21 mouse cellular contexts compared by ENCODE assay signal in the genomic region with DNA sequence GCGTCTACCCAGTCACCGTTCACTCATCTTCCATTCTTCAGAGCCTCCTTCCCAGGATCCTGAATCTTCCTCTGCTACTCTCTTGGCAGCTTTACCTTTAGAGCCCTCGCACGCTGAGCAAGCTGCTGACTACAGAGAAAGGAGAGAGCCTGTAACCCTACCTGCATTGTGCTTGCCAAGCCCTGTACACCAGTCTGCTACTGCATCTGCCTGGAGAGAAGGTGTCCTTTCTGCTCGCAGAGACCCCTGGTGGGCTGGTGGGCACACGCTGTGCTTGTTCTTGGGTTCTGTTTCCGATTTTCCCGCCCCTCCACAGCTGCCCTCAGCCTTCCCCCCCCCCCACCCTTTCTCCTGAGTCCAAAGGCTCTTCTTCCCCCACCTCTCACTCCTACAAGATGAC. TPM values are rescaled to one million over a fixed set of nuclear protein-coding genes. Genes with fewer than 3 reads are reported as not detected.
A peak's percentile ranks its signal among the peaks of the same experiment; 100 is the strongest.
DNase-seq lines count a peak whose midpoint lies in the region; ATAC-seq and TF ChIP-seq lines count a peak whose summit lies in the region.
"Had no signal": no experiment of that assay in that cellular context is flagged by ENCODE, and none has a peak within 500 bp of the region (broad histone marks: within the 10 kb centered on the region; RNA-seq: fewer than 3 reads in every experiment).

No protein-coding gene starts in this region.

- peak overlapping the region; percentile 46 for H3K27ac ChIP-seq in heart, embryonic 15.5 days
- H3K27ac ChIP-seq in heart, embryonic 10.5 days = no peak overlapping the region
- H3K27ac ChIP-seq in midbrain, postnatal 0 days (ENCODE audit: low read depth, low read length) = no peak overlapping the region
- H3K27ac ChIP-seq in midbrain, embryonic 11.5 days (ENCODE audit: low read depth, low read length) = no peak overlapping the region

- peaks cover 43% of the 10 kb centered on the region for H3K4me1 ChIP-seq in heart, embryonic 15.5 days (replicated peaks)
- peaks cover 27% of the 10 kb centered on the region for H3K4me1 ChIP-seq in heart, embryonic 10.5 days
- H3K4me1 ChIP-seq in midbrain, postnatal 0 days (ENCODE audit: insufficient read depth, low read length) = peaks cover 6% of the 10 kb centered on the region; the same call in 1 of the 2 replicates
- H3K4me1 ChIP-seq in midbrain, embryonic 11.5 days (ENCODE audit: control insufficient read depth, insufficient read depth, low read length) = peaks cover 9% of the 10 kb centered on the region; the same call in 1 of the 2 replicates

- whole genome bisulfite sequencing in heart, embryonic 15.5 days = 76% methylated on average over 8 of the region's 8 CpGs
- 82% methylated on average over 8 of the region's 8 CpGs for WGBS in heart, embryonic 10.5 days
- WGBS in midbrain, postnatal 0 days = 76% methylated on average over 8 of the region's 8 CpGs
- WGBS in midbrain, embryonic 11.5 days = 74% methylated on average over 8 of the region's 8 CpGs

- no peak overlapping the region for H3K4me3 ChIP-seq in heart, embryonic 15.5 days
- no peak overlapping the region for H3K4me3 ChIP-seq in heart, embryonic 10.5 days
- no peak overlapping the region for H3K4me3 ChIP-seq in midbrain, postnatal 0 days (ENCODE audit: low read depth, low read length)
- H3K4me3 ChIP-seq in midbrain, embryonic 11.5 days (ENCODE audit: low read depth, low read length) = no peak overlapping the region

- H3K9ac ChIP-seq in heart, embryonic 15.5 days = no peak overlapping the region
- H3K9ac ChIP-seq in midbrain, postnatal 0 days (replicated peaks; ENCODE audit: low read length, poor library complexity, severe bottlenecking) = no peak overlapping the region
- no peak overlapping the region for H3K9ac ChIP-seq in midbrain, embryonic 11.5 days (ENCODE audit: low read length)
- H3K9ac ChIP-seq: liver, postnatal 0 days had no signal

- H3K27me3 ChIP-seq in heart, embryonic 15.5 days = no peaks in the 10 kb centered on the region
- H3K27me3 ChIP-seq in heart, embryonic 10.5 days (ENCODE audit: insufficient read depth, poor library complexity, severe bottlenecking) = no peaks in the 10 kb centered on the region
- no peaks in the 10 kb centered on the region for H3K27me3 ChIP-seq in midbrain, postnatal 0 days (ENCODE audit: insufficient read depth, low read length)
- no peaks in the 10 kb centered on the region for H3K27me3 ChIP-seq in midbrain, embryonic 11.5 days (ENCODE audit: control insufficient read depth, insufficient read depth, low read length)

- no peak for DNase-seq in cerebellum, postnatal 36 days
- DNase-seq in heart, embryonic 10.5 days (ENCODE audit: low spot score) = no peak
- no peak for DNase-seq in midbrain, postnatal 0 days (ENCODE audit: low spot score)
- no peak for DNase-seq in midbrain, embryonic 11.5 days (ENCODE audit: low spot score, missing footprints)
- no peak for DNase-seq in right cerebral cortex, postnatal 14 days
- no peak for DNase-seq in adrenal gland, postnatal 4 days (ENCODE audit: low spot score in 2 of 2)
- DNase-seq: adrenal gland, postnatal 14 days; cerebellum, postnatal 10 days; gastrocnemius, postnatal 36 days; kidney, adult 11 months; kidney, postnatal 36 days; left cerebral cortex, postnatal 4 days; liver, postnatal 0 days; midbrain, embryonic 14.5 days; right cerebral cortex, adult 18-20 months; thymus, postnatal 25 days had no signal

- peak; percentile 60; the same call in 1 of the 2 replicates for ATAC-seq in cerebellum, adult (ENCODE audit: insufficient number of reproducible peaks, low FRiP score, low TSS enrichment)
- no peak for ATAC-seq in heart, embryonic 15.5 days (replicated peaks; ENCODE audit: insufficient number of reproducible peaks, insufficient read depth, low FRiP score, low read depth)
- ATAC-seq in midbrain, postnatal 0 days (ENCODE audit: low FRiP score) = no peak; the same call in 1 of the 2 replicates
- no peak for ATAC-seq in midbrain, embryonic 11.5 days (ENCODE audit: low FRiP score)
- ATAC-seq: forebrain, embryonic 14.5 days; liver, postnatal 0 days had no signal

- no peaks in the 10 kb centered on the region for H3K9me3 ChIP-seq in heart, embryonic 15.5 days (replicated peaks)
- H3K9me3 ChIP-seq in heart, embryonic 10.5 days = no peaks in the 10 kb centered on the region
- H3K9me3 ChIP-seq in midbrain, postnatal 0 days (ENCODE audit: low read length) = no peaks in the 10 kb centered on the region
- peaks cover 3% of the 10 kb centered on the region; the same call in 1 of the 2 replicates for H3K9me3 ChIP-seq in midbrain, embryonic 11.5 days (ENCODE audit: control insufficient read depth, low read length)

- TF ChIP-seq CTCF in midbrain, postnatal 0 days (IDR thresholded peaks at IDR 0.05) = peak; percentile 44

- H3K36me3 ChIP-seq in heart, embryonic 15.5 days = peaks cover 35% of the 10 kb centered on the region
- H3K36me3 ChIP-seq in heart, embryonic 10.5 days = peaks cover 67% of the 10 kb centered on the region
- H3K36me3 ChIP-seq in midbrain, postnatal 0 days (ENCODE audit: insufficient read depth, low read length) = no peaks in the 10 kb centered on the region
- peaks cover 9% of the 10 kb centered on the region; the same call in 1 of the 2 replicates for H3K36me3 ChIP-seq in midbrain, embryonic 11.5 days (ENCODE audit: control insufficient read depth, insufficient read depth, low read length)

- no peak overlapping the region for H3K4me2 ChIP-seq in heart, embryonic 15.5 days
- no peak overlapping the region for H3K4me2 ChIP-seq in midbrain, postnatal 0 days (ENCODE audit: low read depth, low read length, poor library complexity, severe bottlenecking)
- no peak overlapping the region for H3K4me2 ChIP-seq in midbrain, embryonic 11.5 days

RNA-seq across cellular contexts. Expression of gene Fstl1, which starts 30.6 kb away (rescaled TPM):
- 468 and 518 TPM in 2 replicates for polyA plus RNA-seq in heart, embryonic 15.5 days (2015; fragmentation: Nextera tagmentation; extraction: Ambion mirVana)
- polyA plus RNA-seq in heart, embryonic 10.5 days (2016; fragmentation: Nextera tagmentation; extraction: Ambion mirVana) = 312 and 372 TPM in 2 replicates
- 51.6 and 72.1 TPM in 2 replicates for total RNA-seq in midbrain, postnatal 0 days (2014; rRNA removed)
- polyA plus RNA-seq in midbrain, postnatal 0 days (2015; fragmentation: Nextera tagmentation; extraction: Ambion mirVana) = 56.3 and 58.8 TPM in 2 replicates
- polyA plus RNA-seq in midbrain, embryonic 11.5 days (2014; fragmentation: Nextera tagmentation; extraction: Ambion mirVana) = 199 and 211 TPM in 2 replicates
- total RNA-seq in adrenal gland, postnatal 4 days (2021) = 100 to 1,000 TPM; 242 to 304 TPM

RNA-seq across cellular contexts. Expression of gene Gm36028, which starts 53.7 kb away (rescaled TPM):
- 4.9 and 6.3 TPM in 2 replicates for polyA plus RNA-seq in heart, embryonic 15.5 days (2015; fragmentation: Nextera tagmentation; extraction: Ambion mirVana)
- polyA plus RNA-seq in heart, embryonic 10.5 days (2016; fragmentation: Nextera tagmentation; extraction: Ambion mirVana) = 0.88 and 1.0 TPM in 2 replicates
- not detected in 2 replicates for total RNA-seq in midbrain, postnatal 0 days (2014; rRNA removed)
- 0.19 TPM in 1 of 2 replicates, not detected in the other for polyA plus RNA-seq in midbrain, postnatal 0 days (2015; fragmentation: Nextera tagmentation; extraction: Ambion mirVana)
- polyA plus RNA-seq in midbrain, embryonic 11.5 days (2014; fragmentation: Nextera tagmentation; extraction: Ambion mirVana) = 0.12 and 0.15 TPM in 2 replicates
- total RNA-seq in adrenal gland, postnatal 4 days (2021) = under 1 TPM; 0.25 to 0.28 TPM
- total RNA-seq: gastrocnemius, postnatal 36 days; layer of hippocampus, postnatal 10 days; left cerebral cortex, postnatal 4 days had no signal
- polyA plus RNA-seq: liver, postnatal 0 days; spleen, adult 2 months had no signal
